Mouse (Mus musculus): ENCODE results near the gene Fyttd1. TPM values are rescaled to one million over a fixed set of nuclear protein-coding genes. Genes with fewer than 3 reads are reported as not detected.

Gene Fyttd1
- polyA plus RNA-seq, 1 experiment from 2014 or later = 133 TPM

DNA sequence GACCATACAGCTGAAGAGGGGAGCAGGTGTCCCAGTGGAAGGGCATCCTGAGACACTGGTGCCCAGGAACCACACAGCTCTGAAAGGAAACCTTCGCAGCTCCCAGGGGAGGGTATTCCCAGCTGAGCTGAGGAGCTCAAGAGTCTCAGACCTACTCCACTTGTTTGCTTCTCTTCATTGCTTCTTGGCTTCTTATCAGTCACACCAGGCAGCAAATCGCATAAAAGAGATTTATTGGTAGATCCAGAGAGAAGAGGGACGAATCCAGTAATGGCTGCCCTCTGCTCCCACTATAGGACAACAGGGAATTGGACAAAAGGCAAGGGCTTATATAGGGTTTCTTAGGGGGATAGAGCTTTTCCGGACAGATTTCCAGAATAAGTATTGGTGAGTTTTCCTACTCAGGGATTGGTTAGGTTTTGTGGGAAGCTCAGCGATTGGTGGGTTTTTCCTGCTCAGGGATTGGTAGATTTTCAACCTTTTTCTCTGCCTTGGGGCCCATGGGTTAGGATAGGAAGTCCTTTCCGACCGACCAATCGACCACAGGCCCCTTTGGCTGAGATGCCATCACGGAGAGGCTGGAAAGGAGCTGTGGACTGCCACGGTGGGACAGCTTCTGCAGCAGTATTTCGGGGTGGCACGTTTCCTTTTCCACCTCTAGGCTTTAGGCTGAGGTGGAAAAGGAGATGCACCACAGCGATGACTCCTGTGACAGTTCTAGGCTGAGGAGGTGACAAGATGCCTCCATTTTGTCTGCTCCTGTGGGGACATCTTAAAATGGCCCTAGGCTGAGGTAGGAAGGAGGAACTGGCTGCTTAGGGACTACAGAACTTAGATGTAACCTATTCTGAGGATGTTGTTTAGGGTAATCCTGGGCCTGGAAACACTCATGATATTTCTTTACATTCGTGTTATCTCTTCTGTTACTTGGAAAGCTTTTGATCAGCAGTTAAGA is 1.9 kb downstream of the Fyttd1 start:
- 73% methylated on average over 14 of the region's 14 CpGs for WGBS
- peak; percentile 7 for DNase-seq
- H3K9me3 ChIP-seq (ENCODE audit: low read depth, low read length) = no peaks in the 10 kb centered on the region
- H3K36me3 ChIP-seq (ENCODE audit: insufficient read depth) = peaks cover under 1% of the 10 kb centered on the region
- no peak for TF ChIP-seq CTCF (IDR thresholded peaks at IDR 0.05; ENCODE audit: low read depth)
- H3K27me3 ChIP-seq (ENCODE audit: insufficient read depth, low read length) = no peaks in the 10 kb centered on the region
- no peak for ATAC-seq (ENCODE audit: insufficient read depth)
- H3K9ac ChIP-seq = peak overlapping the region; percentile 92
- H3K4me2 ChIP-seq = peak overlapping the region; percentile 82
- H3K27ac ChIP-seq (ENCODE audit: low read depth) = no peak overlapping the region
- peaks cover 4% of the 10 kb centered on the region for H3K4me1 ChIP-seq (ENCODE audit: insufficient read depth)
- peak overlapping the region; percentile 91 for H3K4me3 ChIP-seq (ENCODE audit: low read depth, low read length)

DNA sequence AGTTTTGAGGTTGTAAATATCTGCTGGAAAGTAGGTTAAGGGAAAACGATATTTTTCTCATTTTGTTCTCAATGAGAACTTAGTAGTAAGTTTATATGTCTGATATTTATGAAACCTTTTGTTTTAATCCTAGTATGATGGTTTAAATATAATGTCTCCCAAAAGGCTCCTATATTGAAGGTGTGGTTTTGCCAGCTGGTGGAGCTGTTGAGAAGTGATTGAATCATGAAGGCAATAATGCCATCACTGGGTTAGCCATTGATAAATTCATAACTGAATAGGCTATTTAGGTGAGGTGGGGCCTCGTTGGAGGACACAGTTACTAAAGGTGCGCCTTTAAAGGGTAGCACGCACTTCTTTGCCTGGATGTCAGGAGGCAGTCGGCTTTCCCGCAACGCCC is 4.2 kb downstream of the Fyttd1 start:
- Histone ChIP-seq H3K36me3 (ENCODE audit: insufficient read depth) (peaks cover 16% of the 10 kb centered on the region), H3K4me2 (no peak overlapping the region), H3K27me3 (ENCODE audit: insufficient read depth, low read length) (no peaks in the 10 kb centered on the region), H3K27ac (ENCODE audit: low read depth) (no peak overlapping the region), H3K9me3 (ENCODE audit: low read depth, low read length) (no peaks in the 10 kb centered on the region), H3K4me3 (ENCODE audit: low read depth, low read length) (no peak overlapping the region), H3K9ac (no peak overlapping the region), H3K4me1 (ENCODE audit: insufficient read depth) (peaks cover 4% of the 10 kb centered on the region)
- no peak for TF ChIP-seq CTCF (IDR thresholded peaks at IDR 0.05; ENCODE audit: low read depth)
- WGBS = 77% methylated on average over 7 of the region's 7 CpGs
- DNase-seq (no peak), ATAC-seq (ENCODE audit: insufficient read depth) (no peak)

DNA sequence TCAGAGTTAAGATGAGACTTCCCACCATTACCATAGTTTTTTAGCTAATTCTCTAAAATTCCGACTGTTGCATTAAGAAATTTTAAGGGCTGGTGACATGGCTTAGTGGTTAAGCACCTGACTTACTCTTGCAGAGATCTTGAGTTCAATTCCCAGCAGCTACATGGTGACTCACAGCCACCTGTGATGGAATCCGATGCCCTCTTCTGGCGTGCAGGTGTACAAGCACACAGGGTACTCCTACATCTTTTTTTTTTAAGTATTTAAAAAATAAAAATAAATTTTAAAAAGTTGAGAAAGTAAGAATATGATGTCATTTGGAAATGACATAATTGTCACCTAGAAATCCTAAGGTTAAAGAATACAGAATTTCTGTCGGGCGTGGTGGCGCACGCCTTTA is 10.7 kb downstream of the Fyttd1 start:
- TF ChIP-seq CTCF (IDR thresholded peaks at IDR 0.05; ENCODE audit: low read depth) = peak; percentile 47
- Histone ChIP-seq H3K9me3 (ENCODE audit: low read depth, low read length) (no peaks in the 10 kb centered on the region), H3K9ac (no peak overlapping the region), H3K4me3 (ENCODE audit: low read depth, low read length) (no peak overlapping the region), H3K27ac (ENCODE audit: low read depth) (no peak overlapping the region), H3K36me3 (ENCODE audit: insufficient read depth) (peaks cover 52% of the 10 kb centered on the region), H3K27me3 (ENCODE audit: insufficient read depth, low read length) (no peaks in the 10 kb centered on the region), H3K4me1 (ENCODE audit: insufficient read depth) (no peaks in the 10 kb centered on the region), H3K4me2 (no peak overlapping the region)
- no peak for ATAC-seq (ENCODE audit: insufficient read depth)
- WGBS = 89% methylated on average over 7 of the region's 7 CpGs
- DNase-seq = peak; percentile 8

DNA sequence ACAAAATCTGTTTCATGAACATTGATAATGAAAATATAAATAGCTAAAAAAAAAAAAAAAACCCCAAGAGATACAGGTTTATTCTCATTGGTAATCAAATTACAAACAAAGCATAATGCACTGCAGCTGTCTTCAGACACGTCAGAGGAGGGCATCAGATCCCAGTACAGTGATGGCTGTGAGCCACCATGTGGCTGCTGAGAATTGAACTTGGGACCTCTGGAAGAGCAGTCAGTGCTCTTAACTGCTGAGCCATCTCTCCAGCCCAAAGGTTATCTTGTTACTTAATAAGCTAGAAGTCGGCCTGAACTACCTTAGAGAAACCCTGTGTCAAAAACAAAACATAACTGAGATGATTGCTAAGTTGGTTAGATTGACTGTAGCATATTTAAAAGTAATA is 12.6 kb downstream of the Fyttd1 start:
- DNase-seq (no peak), ATAC-seq (ENCODE audit: insufficient read depth) (no peak)
- Histone ChIP-seq H3K9ac (no peak overlapping the region), H3K9me3 (ENCODE audit: low read depth, low read length) (no peaks in the 10 kb centered on the region), H3K27me3 (ENCODE audit: insufficient read depth, low read length) (no peaks in the 10 kb centered on the region), H3K4me1 (ENCODE audit: insufficient read depth) (no peaks in the 10 kb centered on the region), H3K4me2 (no peak overlapping the region), H3K27ac (ENCODE audit: low read depth) (no peak overlapping the region), H3K36me3 (ENCODE audit: insufficient read depth) (peaks cover 62% of the 10 kb centered on the region), H3K4me3 (ENCODE audit: low read depth, low read length) (no peak overlapping the region)
- TF ChIP-seq CTCF (IDR thresholded peaks at IDR 0.05; ENCODE audit: low read depth) = no peak
- WGBS = 51% methylated on average over 2 of the region's 2 CpGs

DNA sequence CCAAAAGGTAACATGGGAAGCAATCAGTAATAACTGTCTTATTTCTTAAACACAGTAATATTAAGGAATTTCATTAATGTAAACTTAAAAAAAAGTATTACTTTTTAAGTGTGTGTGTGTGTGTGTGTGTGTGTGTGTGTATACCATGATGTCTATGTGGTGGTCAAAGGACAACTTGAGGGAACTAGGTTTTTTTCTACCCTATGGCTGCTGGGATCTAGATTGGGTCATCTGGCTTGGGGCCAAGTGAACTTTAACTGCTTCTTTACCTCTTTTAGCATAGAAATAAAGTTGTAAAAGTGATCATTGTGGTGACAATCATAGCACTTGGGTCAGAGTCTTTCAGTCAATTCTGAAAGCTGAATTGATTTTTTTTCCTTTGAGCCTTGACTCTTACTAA is 18.8 kb downstream of the Fyttd1 start:
- peaks cover 77% of the 10 kb centered on the region for H3K36me3 ChIP-seq (ENCODE audit: insufficient read depth)
- no peaks in the 10 kb centered on the region for H3K27me3 ChIP-seq (ENCODE audit: insufficient read depth, low read length)

DNA sequence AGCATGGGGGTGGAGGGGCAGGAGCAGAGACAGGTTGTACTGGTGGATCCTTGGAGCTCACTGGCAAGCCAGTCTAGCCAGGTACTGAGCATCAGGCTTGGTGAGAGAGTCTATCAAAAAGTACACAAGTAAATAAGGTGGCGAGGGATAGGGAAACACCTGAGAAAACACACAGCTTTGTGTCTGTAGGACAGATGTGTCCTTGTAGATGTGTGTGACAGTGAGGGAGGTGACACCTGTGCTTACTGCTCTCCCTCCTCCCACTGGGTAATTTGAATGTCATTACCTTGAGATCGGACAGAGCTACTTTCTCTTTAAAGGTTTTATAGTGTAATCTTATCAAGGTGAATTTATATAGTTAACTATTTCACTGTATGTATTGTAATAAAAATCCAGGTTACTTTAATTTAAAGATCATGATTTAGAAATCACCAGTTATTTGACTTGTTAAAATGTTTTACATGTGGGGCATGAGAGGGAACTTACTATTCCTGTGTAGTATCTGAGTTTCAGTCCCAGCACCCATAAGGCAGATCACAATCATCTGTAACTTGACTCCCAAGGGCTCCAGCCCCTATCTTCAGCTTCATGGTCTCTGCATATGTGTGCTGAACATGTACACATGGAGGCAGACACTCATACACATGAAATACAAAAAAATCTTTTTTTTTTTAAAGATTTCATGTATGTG is 24.2 kb downstream of the Fyttd1 start:
- no peak for ATAC-seq (ENCODE audit: insufficient read depth)
- Histone ChIP-seq H3K4me3 (ENCODE audit: low read depth, low read length) (no peak overlapping the region), H3K27me3 (ENCODE audit: insufficient read depth, low read length) (no peaks in the 10 kb centered on the region), H3K9ac (no peak overlapping the region), H3K27ac (ENCODE audit: low read depth) (no peak overlapping the region), H3K9me3 (ENCODE audit: low read depth, low read length) (no peaks in the 10 kb centered on the region), H3K36me3 (ENCODE audit: insufficient read depth) (peaks cover 64% of the 10 kb centered on the region), H3K4me2 (no peak overlapping the region), H3K4me1 (ENCODE audit: insufficient read depth) (no peaks in the 10 kb centered on the region)
- no peak for TF ChIP-seq CTCF (IDR thresholded peaks at IDR 0.05; ENCODE audit: low read depth)
- WGBS = 86% methylated on average over 2 of the region's 2 CpGs
- DNase-seq = no peak

More for the DNA sequence above, 18.8 kb downstream of the Fyttd1 start:
- Histone ChIP-seq H3K4me2 (no peak overlapping the region), H3K4me1 (ENCODE audit: insufficient read depth) (no peaks in the 10 kb centered on the region), H3K27ac (ENCODE audit: low read depth) (no peak overlapping the region), H3K9me3 (ENCODE audit: low read depth, low read length) (no peaks in the 10 kb centered on the region), H3K4me3 (ENCODE audit: low read depth, low read length) (no peak overlapping the region), H3K9ac (no peak overlapping the region)
- ATAC-seq (ENCODE audit: insufficient read depth) = no peak
- no peak for TF ChIP-seq CTCF (IDR thresholded peaks at IDR 0.05; ENCODE audit: low read depth)
- no peak for DNase-seq

DNA sequence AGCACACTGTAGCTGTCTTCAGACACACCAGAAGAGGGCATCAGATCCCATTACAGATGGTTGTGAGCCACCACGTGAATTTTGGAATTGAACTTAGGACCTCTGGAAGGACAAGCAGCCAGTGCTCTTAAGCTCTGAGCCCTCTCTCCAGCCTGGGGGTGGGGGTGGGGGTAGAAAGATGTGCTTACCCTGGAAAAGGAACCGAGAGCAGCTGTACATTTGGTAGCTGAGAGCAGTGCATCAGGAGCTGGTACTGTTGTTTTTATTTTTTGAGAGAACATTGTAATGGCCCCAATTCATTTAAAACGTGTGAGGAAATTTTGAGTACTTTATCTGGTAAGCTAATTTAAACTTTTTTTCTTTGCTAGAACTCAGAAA is 24.7 kb downstream of the Fyttd1 start:
- TF ChIP-seq CTCF (IDR thresholded peaks at IDR 0.05; ENCODE audit: low read depth) = no peak
- Histone ChIP-seq H3K4me1 (ENCODE audit: insufficient read depth) (no peaks in the 10 kb centered on the region), H3K9ac (no peak overlapping the region), H3K4me3 (ENCODE audit: low read depth, low read length) (no peak overlapping the region), H3K4me2 (no peak overlapping the region), H3K27me3 (ENCODE audit: insufficient read depth, low read length) (no peaks in the 10 kb centered on the region), H3K27ac (ENCODE audit: low read depth) (no peak overlapping the region), H3K36me3 (ENCODE audit: insufficient read depth) (peaks cover 61% of the 10 kb centered on the region), H3K9me3 (ENCODE audit: low read depth, low read length) (no peaks in the 10 kb centered on the region)
- no peak for DNase-seq
- ATAC-seq (ENCODE audit: insufficient read depth) = no peak
- 56% methylated on average over 3 of the region's 3 CpGs for WGBS

Data from lung, embryonic 14.5 days (tissue).